Mouse (Mus musculus) liver, embryonic 14.5 days (tissue): ENCODE measurements around the gene Fcrl5.

Source experiments
- CTCF ChIP-seq: IDR thresholded peaks from 2 replicates; pipeline ENCODE4 v1.5.1; 2016; ENCODE audit warnings: antibody characterized with exemption, low read depth, control low read depth
- EP300 ChIP-seq: IDR thresholded peaks from 2 replicates; pipeline ENCODE4 v1.6.1; 2016; ENCODE audit warnings: antibody characterized with exemption, low read depth

- no peak for TF ChIP-seq EP300
- no peak for TF ChIP-seq CTCF
Measured at GRCm38 (mm10) chr3:87500088-87501055, 64.8 kb downstream of the Fcrl5 start.
